Mouse (Mus musculus) fibroblast of lung, adult 2 months (primary cell): ENCODE results near the gene Spag8.

Experiments used
- DNase-seq: peaks from one replicate; pipeline ENCODE4 v3.0.0-alpha.2; 2011; ENCODE audit warnings: low read depth

Spag8 gene

GRCm38 (mm10) chr4:43653161-43654015 is at the start of gene Spag8:
Spag8 (minus strand) TSS chr4:43653594.
- no peak for DNase-seq

DNA sequence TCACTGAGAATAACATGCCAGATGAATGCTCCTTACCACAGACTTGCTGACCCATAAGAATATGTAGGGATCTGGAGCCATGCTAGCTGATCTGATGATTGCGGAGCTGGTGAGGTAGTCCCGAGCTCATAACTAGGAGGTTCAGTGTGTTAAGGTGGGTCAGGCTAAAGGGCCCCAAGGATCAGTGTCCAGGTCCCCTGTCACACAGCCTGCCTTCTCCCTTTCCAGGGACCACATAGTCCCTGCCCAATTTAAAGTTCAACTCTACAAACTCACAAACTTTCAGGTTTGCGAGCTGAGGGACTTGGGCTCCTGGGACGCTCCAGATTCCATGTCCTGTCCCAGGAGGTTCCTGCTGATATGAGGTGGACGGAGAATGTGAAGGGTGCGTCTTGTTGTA is 47.3 kb upstream of the Spag8 start, which contains the start of gene Olfr70:
Olfr70 (minus strand) TSS at position 101 of the 400 bp plus-strand sequence.
- no peak for DNase-seq

GRCm38 (mm10) chr4:43696561-43696960 is 43.2 kb upstream of the Spag8 start:
- no peak for DNase-seq

GRCm38 (mm10) chr4:43695249-43695671 is 41.9 kb upstream of the Spag8 start:
- no peak for DNase-seq

- no peak for DNase-seq
Measured at GRCm38 (mm10) chr4:43694439-43695248, 41.2 kb upstream of the Spag8 start.

DNA sequence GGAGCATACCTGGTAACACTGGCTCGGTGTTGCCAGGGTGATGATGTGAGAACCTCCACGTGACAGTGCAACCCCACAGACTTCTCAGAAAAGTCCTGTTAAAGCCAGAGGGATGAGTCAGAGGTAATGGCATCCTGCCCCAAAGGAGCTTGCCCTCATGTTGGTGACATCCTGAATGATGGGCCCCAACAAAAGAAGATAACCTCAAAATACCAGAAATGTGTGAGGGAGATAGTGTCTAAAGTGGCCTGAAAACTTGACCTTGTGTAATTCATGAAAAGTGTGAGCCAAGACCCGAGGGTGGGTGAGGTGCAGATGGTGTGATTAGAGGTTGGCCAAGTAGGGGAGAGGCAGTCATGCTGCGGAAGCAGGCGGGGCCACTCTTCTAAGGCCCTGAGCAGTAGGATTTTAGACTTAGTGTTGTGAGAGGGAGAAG is 40.4 kb upstream of the Spag8 start:
- DNase-seq = no peak

- no peak for DNase-seq
Measured at GRCm38 (mm10) chr4:43691026-43691425, 37.6 kb upstream of the Spag8 start.

DNA sequence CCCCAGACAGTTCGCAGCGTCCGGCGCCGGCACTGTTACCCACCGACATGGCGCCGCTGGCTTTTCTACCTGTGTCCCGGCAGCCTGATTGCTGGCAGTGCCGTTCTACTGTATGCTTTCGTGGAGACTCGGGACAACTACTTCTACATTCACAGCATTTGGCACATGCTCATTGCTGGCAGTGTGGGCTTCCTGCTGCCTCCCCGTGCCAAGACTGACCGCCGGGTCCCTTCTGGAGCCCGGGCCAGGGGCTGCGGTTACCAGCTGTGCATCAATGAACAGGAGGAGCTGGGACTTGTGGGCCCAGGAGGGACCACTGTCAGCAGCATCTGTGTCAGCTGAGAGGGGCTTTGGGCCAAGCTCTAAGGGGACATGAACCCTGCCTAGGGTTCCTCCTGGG is 36.6 kb upstream of the Spag8 start:
- DNase-seq = no peak

DNA sequence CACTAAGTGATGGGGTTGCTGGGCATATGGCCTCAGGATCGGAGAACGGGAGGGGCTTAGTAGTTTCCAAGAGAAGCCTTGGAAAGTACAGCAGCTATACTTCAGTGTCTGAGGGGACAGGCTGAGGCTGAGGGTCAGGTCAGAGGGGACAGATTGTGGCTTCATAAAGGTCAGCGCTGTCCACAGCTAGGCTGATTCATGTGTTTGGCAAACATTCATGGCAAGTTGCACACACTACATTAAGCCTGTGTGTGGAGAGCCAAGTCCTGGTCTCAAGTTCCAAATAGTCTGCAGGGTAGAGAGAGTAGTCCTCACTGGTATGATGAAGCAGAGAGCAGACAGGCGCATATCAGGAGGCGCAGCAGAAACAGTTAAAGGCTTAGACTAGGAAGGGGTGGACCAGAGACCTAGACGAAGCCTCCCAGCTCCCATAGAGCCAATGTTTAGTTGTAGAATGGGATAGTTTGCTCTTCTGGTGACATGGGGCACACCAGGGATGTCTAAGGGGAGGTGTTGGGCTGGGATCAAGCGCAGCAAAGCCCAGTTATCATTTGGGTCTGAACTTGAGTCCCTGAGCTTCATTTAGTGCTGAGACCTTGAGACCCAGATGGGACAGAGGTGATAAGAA is 26.1 kb upstream of the Spag8 start:
- DNase-seq = no peak

DNA sequence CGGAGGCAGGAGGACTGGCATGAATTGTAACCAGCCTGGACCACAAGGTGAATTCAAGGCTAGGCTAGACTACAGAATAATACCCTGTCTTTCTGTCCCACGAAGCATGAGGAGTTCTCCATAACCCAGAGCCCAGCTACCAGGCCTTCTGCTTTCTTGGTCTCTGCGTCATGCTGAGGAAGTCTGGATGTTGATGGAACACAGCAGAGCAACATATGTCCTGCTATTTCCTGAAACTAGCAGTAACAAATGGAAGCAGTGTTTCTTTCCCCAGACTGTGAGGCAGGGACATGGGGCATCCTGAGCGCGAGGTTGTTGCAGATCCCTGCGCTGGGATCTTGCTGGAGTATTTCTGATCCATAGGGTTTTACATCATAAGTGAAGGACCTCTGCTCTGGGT is 25.1 kb upstream of the Spag8 start:
- DNase-seq = no peak

- no peak for DNase-seq
Measured at GRCm38 (mm10) chr4:43675608-43676007, 22.2 kb upstream of the Spag8 start.

GRCm38 (mm10) chr4:43674974-43675373 is 21.6 kb upstream of the Spag8 start:
- no peak for DNase-seq

DNA sequence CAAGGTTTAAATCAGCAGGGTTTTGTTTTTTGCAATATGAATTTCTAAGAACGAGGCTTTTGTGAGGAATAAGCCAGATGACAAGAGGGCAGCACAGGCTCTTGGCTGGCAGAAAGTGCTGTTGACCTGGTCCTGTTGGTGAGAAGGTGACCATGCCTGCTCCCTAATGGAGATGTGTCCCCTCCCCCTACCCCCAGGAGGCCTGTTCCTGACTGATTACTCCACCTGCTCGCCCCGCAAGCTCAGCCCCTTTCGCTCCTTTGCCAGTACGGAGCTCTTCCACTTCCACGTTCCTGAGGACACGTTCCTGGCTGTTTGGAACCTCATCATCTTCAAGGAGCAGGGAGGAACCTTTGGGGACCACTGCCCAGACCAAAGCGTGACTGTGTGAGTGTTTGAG is 20.3 kb upstream of the Spag8 start:
- DNase-seq = no peak

DNA sequence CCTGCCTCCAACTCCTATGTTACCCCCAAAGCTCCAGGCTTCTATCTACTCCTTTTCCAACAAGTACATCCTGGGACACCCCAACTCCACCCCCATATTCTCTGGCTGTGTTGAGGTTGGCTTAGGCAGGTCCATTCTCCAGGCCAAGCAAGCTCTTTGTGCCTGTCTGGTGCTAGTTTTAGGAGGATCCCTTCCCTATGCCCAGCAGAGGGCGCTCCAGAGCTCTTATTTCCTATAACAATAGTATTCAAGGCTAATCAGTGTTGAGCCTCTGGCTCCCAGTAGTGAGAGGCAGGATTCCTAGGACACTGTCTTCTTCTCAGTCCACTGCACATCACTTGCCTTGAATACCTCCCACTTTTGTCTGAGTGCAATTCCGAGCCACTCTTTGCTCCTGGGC is 18.7 kb upstream of the Spag8 start:
- peak; percentile 57 for DNase-seq

DNA sequence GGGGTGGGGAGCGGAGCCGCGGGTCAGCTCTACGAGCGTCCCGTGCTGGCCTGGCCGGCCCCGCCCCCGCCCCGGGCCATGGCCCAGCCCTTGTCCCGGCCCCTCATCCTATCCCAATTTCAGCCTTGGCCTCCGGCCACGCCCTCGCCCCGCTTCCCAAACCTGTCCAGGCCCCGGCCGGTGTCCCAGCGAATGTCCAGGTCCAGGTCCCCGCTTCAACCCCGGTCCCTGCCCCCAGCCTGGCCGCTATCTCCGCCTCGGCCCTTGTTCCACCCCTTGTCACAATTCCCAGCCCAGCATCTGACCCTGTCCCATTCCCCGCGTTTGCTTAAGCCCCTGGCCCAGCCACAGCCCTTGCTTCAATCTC is 16.0 kb upstream of the Spag8 start:
- no peak for DNase-seq

GRCm38 (mm10) chr4:43668782-43669427 is 15.5 kb upstream of the Spag8 start, which contains the start of the genes Tmem8b and Fam221b:
Tmem8b (plus strand) TSS chr4:43668971.
Fam221b (minus strand) TSS chr4:43669145.
- peak; percentile 51 for DNase-seq

DNA sequence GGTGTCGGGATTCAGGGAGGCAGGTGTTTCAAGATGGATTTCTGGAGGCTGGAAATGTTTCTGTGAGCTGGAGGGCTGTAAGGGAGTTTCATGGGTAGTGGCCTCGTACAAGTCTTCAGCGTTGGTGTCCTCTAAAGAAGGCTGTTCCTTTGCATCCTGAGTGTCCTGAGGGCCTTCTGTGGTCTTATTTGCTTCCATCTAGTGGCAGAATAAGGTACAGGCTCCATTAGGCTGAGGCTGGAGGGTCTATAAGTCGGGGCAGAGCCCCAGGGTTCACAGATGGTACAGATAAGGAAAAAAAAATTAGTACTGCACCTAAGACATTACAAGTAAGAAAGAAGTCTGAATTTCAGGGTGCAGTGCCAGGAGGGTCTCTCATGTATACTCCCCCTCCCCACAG is 13.0 kb upstream of the Spag8 start:
- DNase-seq = no peak

DNA sequence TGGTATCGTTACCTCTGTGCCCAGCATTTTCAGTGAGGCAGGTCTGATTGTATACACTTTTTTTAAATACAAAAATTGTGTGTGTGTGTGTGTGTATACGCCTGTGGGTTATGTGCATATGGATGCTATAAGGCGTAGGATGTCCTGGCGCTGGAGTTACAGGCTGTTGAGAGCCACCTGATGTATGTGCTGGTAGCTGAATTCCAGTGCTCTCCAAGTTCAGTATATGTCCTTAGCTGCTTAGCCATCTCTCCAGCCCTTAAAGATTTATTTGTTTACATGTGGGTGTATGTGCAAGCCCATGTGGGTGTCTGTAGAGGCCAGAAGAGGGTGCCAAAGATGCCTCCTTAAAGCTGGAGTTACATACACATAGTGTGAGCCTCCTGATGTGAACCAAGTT is 3.8 kb upstream of the Spag8 start:
- DNase-seq = no peak

DNA sequence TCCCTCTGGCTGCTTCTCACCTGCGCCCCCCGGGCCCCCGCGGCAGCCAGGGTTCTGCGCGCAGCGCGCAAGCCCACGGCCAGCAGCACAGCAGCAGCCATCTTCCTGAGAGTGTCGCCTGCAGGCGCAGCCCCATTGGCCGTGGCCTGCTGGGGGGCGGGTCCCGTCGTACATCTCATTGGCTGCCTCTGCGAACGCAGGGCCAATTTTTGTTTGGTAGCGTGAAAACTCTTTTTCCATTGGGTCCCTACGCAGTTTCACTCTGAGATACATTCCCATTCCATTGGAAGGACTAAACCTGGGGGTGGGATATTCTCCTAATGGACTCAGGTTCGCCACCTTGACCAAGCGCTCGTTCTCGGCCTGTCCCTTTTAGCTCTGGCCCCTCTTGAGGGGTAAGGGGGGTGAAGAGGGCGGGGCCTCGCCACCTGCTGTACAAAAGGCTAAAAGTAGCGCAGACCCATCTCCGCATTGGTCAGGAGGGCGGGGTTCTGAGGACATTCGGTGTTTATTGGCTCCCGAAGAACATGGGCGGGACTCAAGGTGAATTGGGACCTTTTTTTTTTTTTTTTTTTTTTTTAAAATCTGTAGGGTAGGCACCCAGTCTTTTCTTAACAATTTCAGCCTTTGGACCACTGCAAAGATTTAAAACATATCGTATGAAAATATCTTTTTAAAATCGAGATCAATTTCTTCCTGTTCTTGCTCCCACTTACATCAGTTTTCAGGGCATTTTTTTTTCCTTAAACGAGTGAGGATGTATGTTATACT is 3.1 kb upstream of the Spag8 start, which contains the start of gene Hint2:
Hint2 (minus strand) TSS at position 128 of the 771 bp plus-strand sequence.
- DNase-seq = peak; percentile 95

DNA sequence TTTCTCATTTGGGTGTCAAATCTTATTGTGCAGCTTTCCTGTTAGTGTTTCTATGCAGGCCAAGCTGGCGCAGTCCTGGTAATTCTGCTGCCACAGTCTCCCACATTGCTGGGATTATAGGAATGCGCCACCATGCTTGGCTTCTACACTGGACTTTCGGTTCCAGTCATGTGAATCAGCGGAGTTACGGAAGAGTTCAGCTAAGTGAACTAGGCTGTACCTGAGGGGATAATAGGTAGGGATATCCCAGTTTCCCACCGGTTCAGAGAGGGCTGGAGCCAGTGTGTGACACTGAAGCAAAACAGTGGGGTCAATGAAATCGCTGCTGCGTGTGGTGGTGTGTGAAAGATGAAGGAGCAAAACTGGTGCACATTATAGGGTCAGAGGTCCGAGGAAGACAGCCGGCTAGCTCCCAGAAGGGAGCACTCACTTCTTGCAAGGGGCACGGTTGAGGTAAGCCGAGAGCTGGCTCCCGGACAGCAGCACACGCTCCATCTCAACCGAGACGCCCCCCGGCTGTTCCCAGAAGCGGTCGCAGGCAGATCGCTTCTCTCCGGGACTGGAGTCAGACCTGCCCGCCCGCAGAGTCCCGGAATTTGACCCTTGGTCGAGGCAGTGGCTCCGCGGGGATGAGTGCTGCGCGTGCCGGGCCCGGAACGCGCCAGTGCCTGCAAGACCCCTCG is 2.4 kb upstream of the Spag8 start:
- DNase-seq = no peak
